Mouse (Mus musculus) forelimb bud, embryonic 11.5 days (tissue): ENCODE measurements around the gene Rangrf.
"Not testable (repeated sequence)": the region's sequence is repeated elsewhere in the genome, so short reads cannot be mapped to it uniquely, and the experiment has no call there.

Experiments
- DNase-seq: peaks from one replicate; pipeline ENCODE4 v3.0.0-alpha.2; 2012; ENCODE audit warnings: low read depth, low spot score

Rangrf gene

GRCm38 (mm10) chr11:68946001-68946400 is 29.0 kb downstream of the Rangrf start:
- no peak for DNase-seq

GRCm38 (mm10) chr11:68945245-68945644 is 29.7 kb downstream of the Rangrf start:
- DNase-seq = no peak

- no peak for DNase-seq
Observed at GRCm38 (mm10) chr11:68942731-68943130, 32.3 kb downstream of the Rangrf start.

GRCm38 (mm10) chr11:68940516-68940915 is 34.5 kb downstream of the Rangrf start:
- DNase-seq = no peak

- peak; percentile 87 for DNase-seq
Observed at GRCm38 (mm10) chr11:68939451-68940304, 35.3 kb downstream of the Rangrf start.

GRCm38 (mm10) chr11:68936951-68937350 is 38.0 kb downstream of the Rangrf start:
- not testable (repeated sequence) for DNase-seq

- DNase-seq = no peak
Observed at GRCm38 (mm10) chr11:68933885-68934507, 41.0 kb downstream of the Rangrf start.

GRCm38 (mm10) chr11:68929947-68930346 is 45.0 kb downstream of the Rangrf start:
- no peak for DNase-seq

GRCm38 (mm10) chr11:68926981-68927380 is 48.0 kb downstream of the Rangrf start, which contains the start of gene Odf4:
Gene Odf4 (minus strand): TSS chr11:68927081.
- no peak for DNase-seq

- DNase-seq = no peak
Observed at GRCm38 (mm10) chr11:68924749-68925148, 50.2 kb downstream of the Rangrf start.

GRCm38 (mm10) chr11:68923191-68923590 is 51.8 kb downstream of the Rangrf start:
- DNase-seq = no peak
